ENCODE assay signal across 9 mouse cellular contexts in the genomic region with DNA sequence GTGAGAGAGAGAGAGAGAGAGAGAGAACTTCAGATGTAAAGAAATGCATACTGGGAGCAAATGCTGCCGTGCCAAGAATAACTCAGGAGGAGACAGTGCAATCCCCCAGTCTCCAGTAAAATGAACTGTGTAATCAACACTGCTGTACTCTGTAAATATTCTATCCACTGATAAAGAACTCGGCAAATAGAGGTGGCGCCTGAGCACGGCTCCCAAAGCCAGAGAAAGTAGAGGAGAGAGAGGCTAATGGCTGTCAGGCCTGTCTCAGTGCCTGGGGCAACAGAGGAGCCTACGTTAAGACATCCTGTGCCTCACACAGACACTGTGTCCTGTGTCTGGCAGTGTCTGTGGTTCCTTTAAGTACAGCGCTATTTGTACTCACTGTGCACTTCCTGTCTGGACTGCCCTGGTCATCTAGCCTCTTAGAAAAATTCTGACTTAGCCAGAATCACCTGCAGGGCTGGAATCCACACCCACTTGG.
DNase-seq lines count a peak whose midpoint lies in the region; ATAC-seq and TF ChIP-seq lines count a peak whose summit lies in the region.
"Had no signal": no experiment of that assay in that cellular context is flagged by ENCODE, and none has a peak within 500 bp of the region (broad histone marks: within the 10 kb centered on the region; RNA-seq: fewer than 3 reads in every experiment).

No protein-coding gene starts in this region.

- TF ChIP-seq POLR2A in limb, embryonic 14.5 days (IDR thresholded peaks at IDR 0.05; ENCODE audit: borderline replicate concordance, extremely low read depth, insufficient read depth, insufficient read length) = no peak

- 0 out of 2 replicates have a peak overlapping the region, but pooled peaks have one; percentile 13 for H3K27ac ChIP-seq in hindbrain, embryonic 11.5 days (ENCODE audit: low read depth, low read length)
- H3K27ac ChIP-seq in hindbrain, embryonic 16.5 days (ENCODE audit: low read depth, low read length) = no peak overlapping the region
- H3K27ac ChIP-seq in limb, embryonic 14.5 days (replicated peaks; ENCODE audit: low read depth, low read length) = no peak overlapping the region; the same call in 1 of the 2 replicates
- H3K27ac ChIP-seq in midbrain, embryonic 15.5 days = peak overlapping the region; percentile 52; the same call in 1 of the 2 replicates
- H3K27ac ChIP-seq in forebrain, embryonic 12.5 days = no peak overlapping the region

- no peaks in the 10 kb centered on the region for H3K36me3 ChIP-seq in hindbrain, embryonic 11.5 days (ENCODE audit: control insufficient read depth, insufficient read depth, low read length)
- H3K36me3 ChIP-seq in hindbrain, embryonic 16.5 days (ENCODE audit: control insufficient read depth, insufficient read depth, low read length) = no peaks in the 10 kb centered on the region
- no peaks in the 10 kb centered on the region for H3K36me3 ChIP-seq in limb, embryonic 14.5 days (ENCODE audit: control insufficient read depth, insufficient read depth, low read length)
- H3K36me3 ChIP-seq in midbrain, embryonic 15.5 days (replicated peaks) = no peaks in the 10 kb centered on the region
- H3K36me3 ChIP-seq in forebrain, embryonic 12.5 days (replicated peaks) = no peaks in the 10 kb centered on the region

- H3K4me2 ChIP-seq in hindbrain, embryonic 11.5 days (replicated peaks; ENCODE audit: low read depth, low read length) = no peak overlapping the region
- no peak overlapping the region for H3K4me2 ChIP-seq in hindbrain, embryonic 16.5 days (ENCODE audit: low read length)
- H3K4me2 ChIP-seq in limb, embryonic 14.5 days (replicated peaks; ENCODE audit: low read depth, low read length, severe bottlenecking) = no peak overlapping the region
- H3K4me2 ChIP-seq in midbrain, embryonic 15.5 days = no peak overlapping the region
- no peak overlapping the region for H3K4me2 ChIP-seq in forebrain, embryonic 12.5 days

- H3K4me3 ChIP-seq in hindbrain, embryonic 11.5 days (ENCODE audit: low read depth, low read length) = no peak overlapping the region
- H3K4me3 ChIP-seq in hindbrain, embryonic 16.5 days (ENCODE audit: low read length) = no peak overlapping the region
- H3K4me3 ChIP-seq in limb, embryonic 14.5 days (replicated peaks; ENCODE audit: low read length) = no peak overlapping the region
- H3K4me3 ChIP-seq in midbrain, embryonic 15.5 days = no peak overlapping the region
- no peak overlapping the region for H3K4me3 ChIP-seq in forebrain, embryonic 12.5 days (replicated peaks)
- H3K4me3 ChIP-seq: erythroblast, embryonic 14.5 days had no signal

- ATAC-seq in hindbrain, embryonic 11.5 days (ENCODE audit: low FRiP score) = no peak
- no peak for ATAC-seq in hindbrain, embryonic 16.5 days
- peak; percentile 16 for ATAC-seq in erythroid progenitor cell, adult 5-6 weeks (replicated peaks; ENCODE audit: low FRiP score, poor library complexity, severe bottlenecking)
- no peak for ATAC-seq in limb, embryonic 14.5 days (ENCODE audit: low FRiP score, low read depth)
- ATAC-seq in midbrain, embryonic 15.5 days (replicated peaks) = no peak
- ATAC-seq in forebrain, embryonic 12.5 days (ENCODE audit: low FRiP score) = no peak

- WGBS in hindbrain, embryonic 11.5 days = 63% methylated on average over 6 of the region's 6 CpGs
- WGBS in hindbrain, embryonic 16.5 days = 51% methylated on average over 6 of the region's 6 CpGs
- WGBS in limb, embryonic 14.5 days = 40% methylated on average over 6 of the region's 6 CpGs
- 41% methylated on average over 6 of the region's 6 CpGs for WGBS in midbrain, embryonic 15.5 days
- WGBS in forebrain, embryonic 12.5 days = 65% methylated on average over 6 of the region's 6 CpGs

- no peaks in the 10 kb centered on the region for H3K9me3 ChIP-seq in hindbrain, embryonic 11.5 days (ENCODE audit: control insufficient read depth, low read length)
- H3K9me3 ChIP-seq in hindbrain, embryonic 16.5 days (ENCODE audit: control insufficient read depth, low read length) = no peaks in the 10 kb centered on the region
- H3K9me3 ChIP-seq in limb, embryonic 14.5 days (ENCODE audit: control insufficient read depth, low read length) = no peaks in the 10 kb centered on the region
- H3K9me3 ChIP-seq in midbrain, embryonic 15.5 days = no peaks in the 10 kb centered on the region
- H3K9me3 ChIP-seq in forebrain, embryonic 12.5 days = no peaks in the 10 kb centered on the region

- no peak overlapping the region for H3K9ac ChIP-seq in hindbrain, embryonic 11.5 days (ENCODE audit: low read depth, low read length)
- no peak overlapping the region for H3K9ac ChIP-seq in hindbrain, embryonic 16.5 days (ENCODE audit: low read depth, low read length)
- 0 out of 2 replicates have a peak overlapping the region, but pooled peaks have one; percentile 12 for H3K9ac ChIP-seq in limb, embryonic 14.5 days (ENCODE audit: low read depth, low read length, severe bottlenecking)
- H3K9ac ChIP-seq in midbrain, embryonic 15.5 days = no peak overlapping the region
- H3K9ac ChIP-seq in forebrain, embryonic 12.5 days = no peak overlapping the region

- no peaks in the 10 kb centered on the region for H3K27me3 ChIP-seq in hindbrain, embryonic 11.5 days (ENCODE audit: control insufficient read depth, insufficient read depth, low read length)
- H3K27me3 ChIP-seq in hindbrain, embryonic 16.5 days (replicated peaks; ENCODE audit: control insufficient read depth, insufficient read depth, low read length) = no peaks in the 10 kb centered on the region
- no peaks in the 10 kb centered on the region for H3K27me3 ChIP-seq in limb, embryonic 14.5 days (ENCODE audit: control insufficient read depth, insufficient read depth, low read length)
- H3K27me3 ChIP-seq in midbrain, embryonic 15.5 days (replicated peaks) = no peaks in the 10 kb centered on the region
- H3K27me3 ChIP-seq in forebrain, embryonic 12.5 days = no peaks in the 10 kb centered on the region

- no peak for DNase-seq in hindbrain, embryonic 11.5 days (ENCODE audit: low spot score)
- no peak for DNase-seq in limb, embryonic 14.5 days (ENCODE audit: low spot score)
- no peak for DNase-seq in gastrocnemius, postnatal 4 days (ENCODE audit: low spot score in 2 of 2)
- no peak for DNase-seq in cerebellum, adult 9-11 months

- no peaks in the 10 kb centered on the region for H3K4me1 ChIP-seq in hindbrain, embryonic 11.5 days (replicated peaks; ENCODE audit: control insufficient read depth, insufficient read depth, low read length)
- no peaks in the 10 kb centered on the region for H3K4me1 ChIP-seq in hindbrain, embryonic 16.5 days (ENCODE audit: control insufficient read depth, insufficient read depth, low read depth, low read length)
- peaks cover 5% of the 10 kb centered on the region; the same call in 1 of the 2 replicates for H3K4me1 ChIP-seq in limb, embryonic 14.5 days (ENCODE audit: control insufficient read depth, insufficient read depth, low read length)
- H3K4me1 ChIP-seq in midbrain, embryonic 15.5 days = no peaks in the 10 kb centered on the region; the same call in 1 of the 2 replicates
- no peaks in the 10 kb centered on the region; the same call in 1 of the 2 replicates for H3K4me1 ChIP-seq in forebrain, embryonic 12.5 days

Comparison
In these comparisons a context has a peak if more than half of its experiments do, and no peak if none do; other contexts are left out.
1. H3K27ac ChIP-seq: peak in hindbrain, embryonic 11.5 days (single experiment) and midbrain, embryonic 15.5 days (single experiment); none in hindbrain, embryonic 16.5 days (single experiment), limb, embryonic 14.5 days (single experiment) and forebrain, embryonic 12.5 days (single experiment).